Mouse (Mus musculus): ENCODE measurements at regions not wholly inside any gene's neighbourhood (a gene's known extent, or its start where the extent isn't known, plus 50 kb on each side); places are given as distances from the start of the nearest gene placed in this dataset.
A peak's percentile ranks its signal among the peaks of the same experiment; 100 is the strongest.

GRCm38 (mm10) chr13:107888231-107888555 is 156.1 kb upstream of the Smim15 start:
- peaks cover 49% of the 10 kb centered on the region for H3K4me1 ChIP-seq
- H3K27ac ChIP-seq (replicated peaks) = peak overlapping the region; percentile 95

DNA sequence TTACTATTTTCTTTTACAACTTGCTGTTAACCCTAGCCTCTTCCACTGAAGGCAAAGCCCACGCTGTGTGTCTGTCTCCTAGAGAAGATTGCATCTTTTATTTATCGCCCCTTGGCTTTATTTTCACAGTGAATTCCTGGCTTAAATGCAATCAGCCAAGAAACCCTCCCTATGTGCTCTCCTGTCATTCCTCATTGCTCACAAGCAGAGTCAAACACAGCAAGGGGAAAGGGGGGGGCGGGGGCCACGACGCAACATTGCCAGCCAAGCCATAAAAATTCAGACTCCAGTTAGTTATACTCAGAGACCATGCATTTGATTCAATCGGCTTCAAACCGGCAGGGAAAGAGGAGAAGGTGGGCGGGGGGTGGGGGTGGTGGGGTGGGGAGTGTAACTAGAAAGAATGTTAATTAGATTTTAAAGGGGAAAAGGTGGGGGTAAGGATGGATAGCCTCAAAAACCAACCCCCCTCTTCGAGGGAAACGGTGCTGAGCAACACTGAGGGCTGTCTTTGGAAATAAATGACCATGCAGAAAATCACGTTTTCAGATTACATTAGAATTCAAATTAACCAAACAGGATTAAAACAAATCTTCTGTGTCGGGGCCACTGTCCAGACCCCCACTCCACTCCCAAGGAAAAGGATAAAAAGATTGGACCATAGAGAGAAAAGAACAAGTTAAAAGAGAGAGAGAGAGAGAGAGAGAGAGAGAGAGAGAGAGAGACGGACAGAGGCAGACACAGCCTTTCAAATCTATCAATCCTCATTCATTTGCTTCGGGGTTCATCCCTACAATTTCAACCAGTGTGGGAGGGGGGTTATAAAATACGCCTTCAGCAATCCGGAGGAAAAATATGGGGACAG is 156.6 kb upstream of the Smim15 start:
- Histone ChIP-seq H3K27ac (replicated peaks) (peak overlapping the region; percentile 95), H3K36me3 (no peaks in the 10 kb centered on the region), H3K27me3 (ENCODE audit: low read depth, poor library complexity, severe bottlenecking) (peaks cover 5% of the 10 kb centered on the region), H3K4me1 (peaks cover 43% of the 10 kb centered on the region), H3K9me3 (replicated peaks) (no peaks in the 10 kb centered on the region), H3K4me3 (peak overlapping the region; percentile 91)
- WGBS = under 1% methylated on average over 16 of the region's 16 CpGs
- DNase-seq (ENCODE audit: low spot score) = peak; percentile 51

More at GRCm38 (mm10) chr13:107888231-107888555, 156.1 kb upstream of the Smim15 start:
- Histone ChIP-seq H3K4me3 (peak overlapping the region; percentile 91), H3K9me3 (replicated peaks) (no peaks in the 10 kb centered on the region), H3K27me3 (ENCODE audit: low read depth, poor library complexity, severe bottlenecking) (peaks cover 11% of the 10 kb centered on the region), H3K36me3 (no peaks in the 10 kb centered on the region)
- no peak for DNase-seq (ENCODE audit: low spot score)
- WGBS = under 1% methylated on average over 9 of the region's 9 CpGs

DNA sequence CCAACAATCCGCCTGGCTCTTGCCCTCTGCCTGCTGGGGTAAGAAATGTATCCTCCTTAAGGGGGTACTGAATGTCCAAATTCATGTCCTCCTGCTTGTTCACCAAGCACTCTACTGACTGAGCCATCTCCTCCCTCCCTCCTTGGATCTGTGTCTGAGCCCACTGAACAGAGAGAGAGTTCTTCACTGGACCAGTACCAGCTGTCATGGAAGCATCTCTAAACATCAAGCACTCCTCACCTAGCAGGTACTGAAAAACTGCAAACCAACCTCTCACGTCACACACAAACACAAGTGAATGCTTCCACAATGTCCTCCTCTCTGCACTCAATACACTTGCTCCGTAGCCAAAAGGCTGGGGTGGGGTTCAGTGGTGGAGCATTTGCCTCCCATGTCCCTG is 159.4 kb upstream of the Smim15 start:
- peaks cover 31% of the 10 kb centered on the region for H3K4me1 ChIP-seq
- H3K4me3 ChIP-seq = no peak overlapping the region
- no peaks in the 10 kb centered on the region for H3K27me3 ChIP-seq (ENCODE audit: low read depth, poor library complexity, severe bottlenecking)
- H3K9me3 ChIP-seq (replicated peaks) = no peaks in the 10 kb centered on the region; the same call in 1 of the 2 replicates
- no peak for DNase-seq (ENCODE audit: low spot score)
- no peak overlapping the region for H3K27ac ChIP-seq (replicated peaks)
- 74% methylated on average over 3 of the region's 3 CpGs for WGBS
- peaks cover 18% of the 10 kb centered on the region for H3K36me3 ChIP-seq

DNA sequence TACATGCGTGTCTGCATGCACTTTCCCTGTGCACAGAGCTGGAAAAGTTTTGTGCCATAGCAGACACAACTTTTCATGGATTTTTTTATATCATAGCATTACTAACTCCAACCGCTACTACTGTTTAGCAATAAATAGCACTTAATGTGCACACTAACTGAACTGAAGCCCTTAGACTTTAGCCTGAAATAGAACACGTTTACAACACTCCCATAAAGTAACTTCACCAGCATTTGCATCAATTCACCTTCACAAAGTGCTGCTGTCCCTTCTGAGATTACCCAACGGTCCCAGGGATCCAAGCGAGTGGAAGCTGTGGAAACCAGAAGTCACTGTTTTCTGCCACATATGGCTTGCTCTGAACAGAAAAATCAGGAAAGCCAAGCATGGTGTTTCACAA is 161.9 kb upstream of the Smim15 start:
- Histone ChIP-seq H3K36me3 (peaks cover 18% of the 10 kb centered on the region), H3K27me3 (ENCODE audit: low read depth, poor library complexity, severe bottlenecking) (no peaks in the 10 kb centered on the region), H3K4me1 (peaks cover 30% of the 10 kb centered on the region), H3K9me3 (replicated peaks) (no peaks in the 10 kb centered on the region; the same call in 1 of the 2 replicates), H3K27ac (replicated peaks) (no peak overlapping the region), H3K4me3 (no peak overlapping the region)
- DNase-seq (ENCODE audit: low spot score) = no peak
- WGBS = 90% methylated on average over 5 of the region's 5 CpGs

DNA sequence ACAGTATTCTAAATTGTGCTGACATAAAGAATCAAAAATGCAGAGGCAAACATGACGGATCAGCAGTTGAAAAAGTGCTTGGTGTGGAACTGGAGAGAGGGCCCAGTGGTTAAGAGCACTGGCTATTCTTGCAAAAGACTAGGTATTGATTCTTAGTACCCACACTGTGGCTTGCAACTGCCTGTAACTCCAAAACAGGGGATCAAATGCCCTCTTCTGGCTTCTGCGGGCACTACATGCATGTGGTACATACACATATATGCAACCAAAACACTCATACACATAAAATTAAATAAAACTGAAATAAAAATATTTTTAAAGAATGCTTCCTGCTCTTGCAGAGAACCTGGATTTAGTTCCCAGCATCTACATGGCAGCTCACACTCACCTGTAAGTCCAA is 163.7 kb upstream of the Smim15 start:
- no peaks in the 10 kb centered on the region for H3K27me3 ChIP-seq (ENCODE audit: low read depth, poor library complexity, severe bottlenecking)
- no peak overlapping the region for H3K4me3 ChIP-seq
- H3K27ac ChIP-seq (replicated peaks) = no peak overlapping the region
- no peak for DNase-seq (ENCODE audit: low spot score)
- no peaks in the 10 kb centered on the region; the same call in 1 of the 2 replicates for H3K9me3 ChIP-seq (replicated peaks)
- peaks cover 26% of the 10 kb centered on the region for H3K4me1 ChIP-seq
- H3K36me3 ChIP-seq = peaks cover 18% of the 10 kb centered on the region
- WGBS = 98% methylated on average over 2 of the region's 2 CpGs

DNA sequence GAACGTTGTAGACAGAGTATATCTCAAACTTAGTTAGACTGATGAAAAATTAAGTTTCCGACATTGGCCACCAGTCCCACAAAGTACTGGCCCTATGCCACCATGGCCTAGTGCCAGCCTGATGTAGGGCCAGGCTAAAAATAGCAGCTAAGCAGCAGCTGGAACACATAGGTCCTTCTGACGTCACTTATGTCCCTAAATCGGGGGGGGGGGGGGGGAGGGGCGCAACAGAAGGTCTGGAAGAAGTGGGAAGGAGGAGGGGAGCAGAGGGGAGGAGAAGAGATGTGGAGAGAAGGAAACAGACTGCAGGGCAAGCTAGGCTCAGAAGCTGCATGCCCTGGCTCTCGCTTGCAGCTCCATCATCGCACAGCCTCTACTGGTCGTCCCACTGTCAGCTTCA is 164.7 kb upstream of the Smim15 start:
- Histone ChIP-seq H3K9me3 (replicated peaks) (no peaks in the 10 kb centered on the region; the same call in 1 of the 2 replicates), H3K4me3 (no peak overlapping the region), H3K27me3 (ENCODE audit: low read depth, poor library complexity, severe bottlenecking) (no peaks in the 10 kb centered on the region), H3K36me3 (peaks cover 18% of the 10 kb centered on the region), H3K27ac (replicated peaks) (no peak overlapping the region), H3K4me1 (peaks cover 20% of the 10 kb centered on the region)
- WGBS = 92% methylated on average over 7 of the region's 8 CpGs
- no peak for DNase-seq (ENCODE audit: low spot score)

GRCm38 (mm10) chr13:107878980-107879379 is 165.3 kb upstream of the Smim15 start:
- Histone ChIP-seq H3K4me3 (no peak overlapping the region), H3K9me3 (replicated peaks) (no peaks in the 10 kb centered on the region; the same call in 1 of the 2 replicates), H3K36me3 (peaks cover 18% of the 10 kb centered on the region), H3K4me1 (peaks cover 18% of the 10 kb centered on the region; the same call in 1 of the 2 replicates), H3K27ac (replicated peaks) (no peak overlapping the region), H3K27me3 (ENCODE audit: low read depth, poor library complexity, severe bottlenecking) (no peaks in the 10 kb centered on the region)
- DNase-seq (ENCODE audit: low spot score) = no peak
- 98% methylated on average over 3 of the region's 3 CpGs for WGBS

- no peaks in the 10 kb centered on the region for H3K9me3 ChIP-seq (replicated peaks)
- WGBS = 81% methylated on average over 2 of the region's 2 CpGs
- peaks cover 43% of the 10 kb centered on the region for H3K4me1 ChIP-seq
- no peak overlapping the region for H3K4me3 ChIP-seq
- no peak overlapping the region for H3K27ac ChIP-seq (replicated peaks)
- no peaks in the 10 kb centered on the region for H3K36me3 ChIP-seq
- no peaks in the 10 kb centered on the region for H3K27me3 ChIP-seq (ENCODE audit: low read depth, poor library complexity, severe bottlenecking)
- DNase-seq (ENCODE audit: low spot score) = no peak
Observed at GRCm38 (mm10) chr13:107873244-107873667, 171.0 kb upstream of the Smim15 start.

DNA sequence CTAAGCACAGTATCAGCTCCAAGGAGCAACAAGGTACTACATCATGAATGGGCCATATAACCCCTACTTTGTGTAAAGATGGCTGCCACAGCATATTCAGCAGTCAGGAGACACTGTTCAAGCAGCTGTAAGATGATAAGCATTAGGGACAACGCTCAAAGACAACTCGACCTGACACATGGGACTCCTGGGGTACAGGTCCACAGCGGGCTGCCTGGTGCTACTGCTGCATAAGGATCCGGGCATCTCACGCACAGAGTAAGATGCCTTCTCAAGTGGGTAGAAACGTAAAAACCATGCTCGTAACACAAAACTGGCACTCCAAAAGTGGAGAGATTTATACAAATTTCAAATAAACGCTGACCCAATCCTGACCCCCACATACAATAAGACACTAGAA is 171.7 kb upstream of the Smim15 start:
- no peaks in the 10 kb centered on the region for H3K9me3 ChIP-seq (replicated peaks)
- H3K4me3 ChIP-seq = no peak overlapping the region
- no peak for DNase-seq (ENCODE audit: low spot score)

GRCm38 (mm10) chr13:107872137-107872536 is 172.1 kb upstream of the Smim15 start:
- Histone ChIP-seq H3K9me3 (replicated peaks) (no peaks in the 10 kb centered on the region), H3K36me3 (no peaks in the 10 kb centered on the region), H3K27me3 (ENCODE audit: low read depth, poor library complexity, severe bottlenecking) (no peaks in the 10 kb centered on the region), H3K4me1 (peaks cover 43% of the 10 kb centered on the region), H3K4me3 (no peak overlapping the region), H3K27ac (replicated peaks) (no peak overlapping the region)
- DNase-seq (ENCODE audit: low spot score) = no peak
- WGBS = 75% methylated on average over 10 of the region's 10 CpGs

More for the DNA sequence above, 171.7 kb upstream of the Smim15 start:
- H3K27me3 ChIP-seq (ENCODE audit: low read depth, poor library complexity, severe bottlenecking) = no peaks in the 10 kb centered on the region
- WGBS = 89% methylated on average over 8 of the region's 8 CpGs
- no peaks in the 10 kb centered on the region for H3K36me3 ChIP-seq
- no peak overlapping the region for H3K27ac ChIP-seq (replicated peaks)
- H3K4me1 ChIP-seq = peaks cover 43% of the 10 kb centered on the region

GRCm38 (mm10) chr13:107868906-107869305 is 175.3 kb upstream of the Smim15 start:
- Histone ChIP-seq H3K4me1 (peaks cover 55% of the 10 kb centered on the region), H3K27me3 (ENCODE audit: low read depth, poor library complexity, severe bottlenecking) (no peaks in the 10 kb centered on the region), H3K27ac (replicated peaks) (no peak overlapping the region), H3K36me3 (no peaks in the 10 kb centered on the region), H3K9me3 (replicated peaks) (no peaks in the 10 kb centered on the region), H3K4me3 (no peak overlapping the region)
- WGBS = 89% methylated on average over 7 of the region's 7 CpGs
- DNase-seq (ENCODE audit: low spot score) = no peak

DNA sequence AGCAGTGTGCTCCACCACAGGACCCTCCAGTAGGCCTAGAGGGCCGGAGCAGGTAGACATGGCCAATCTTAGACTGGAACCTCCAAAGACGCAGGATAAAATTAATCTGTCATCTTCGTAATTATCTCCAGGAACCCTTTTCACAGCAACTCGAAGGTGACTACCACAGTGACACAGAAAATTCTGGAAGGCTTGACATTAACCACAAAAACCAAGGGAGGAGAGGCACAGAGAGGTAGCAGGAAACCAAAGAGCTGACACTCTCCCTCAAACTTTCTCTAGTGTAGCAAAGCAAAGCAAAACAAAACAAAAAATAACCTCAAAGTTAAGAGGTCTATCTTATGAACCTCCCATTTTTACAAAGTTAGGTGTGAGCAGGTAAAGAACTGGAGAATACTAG is 177.4 kb upstream of the Smim15 start:
- Histone ChIP-seq H3K9me3 (replicated peaks) (no peaks in the 10 kb centered on the region), H3K4me3 (no peak overlapping the region), H3K27me3 (ENCODE audit: low read depth, poor library complexity, severe bottlenecking) (no peaks in the 10 kb centered on the region), H3K36me3 (no peaks in the 10 kb centered on the region), H3K27ac (replicated peaks) (peak overlapping the region; percentile 9; the same call in 1 of the 2 replicates), H3K4me1 (peaks cover 47% of the 10 kb centered on the region)
- DNase-seq (ENCODE audit: low spot score) = no peak
- 90% methylated on average over 4 of the region's 4 CpGs for WGBS
